Mouse (Mus musculus) heart, postnatal 0 days (tissue): Measurements from ENCODE around the gene Snx13.

Experiments used
- CTCF ChIP-seq: IDR thresholded peaks from 2 replicates; pipeline ENCODE4 v1.5.1; 2016; ENCODE audit warnings: antibody characterized with exemption, control low read depth, low read depth
- EP300 ChIP-seq: IDR thresholded peaks from 2 replicates; pipeline ENCODE4 v1.6.1; 2016; ENCODE audit warnings: antibody characterized with exemption, low read depth

GRCm38 (mm10) chr12:35005748-35006147 lies 41.2 kb upstream of the Snx13 start:
- TF ChIP-seq EP300, result no peak
- no peak for TF ChIP-seq CTCF
